In genomic region chr9:77610811-77611210, GRCm38 (mm10) we compare ENCODE assay signal across 14 mouse cellular contexts. TPM values are rescaled to one million over a fixed set of nuclear protein-coding genes. Genes with fewer than 3 reads are reported as not detected.
DNase-seq lines count a peak whose midpoint lies in the region; ATAC-seq and TF ChIP-seq lines count a peak whose summit lies in the region.
"Had no signal": no experiment of that assay in that cellular context is flagged by ENCODE, and none has a peak within 500 bp of the region (broad histone marks: within the 10 kb centered on the region; RNA-seq: fewer than 3 reads in every experiment).

No protein-coding gene starts in this region.

- peak; percentile 69 for TF ChIP-seq CTCF in lung, postnatal 0 days (IDR thresholded peaks at IDR 0.05)

- no peaks in the 10 kb centered on the region for H3K4me1 ChIP-seq in lung, postnatal 0 days (ENCODE audit: insufficient read depth, low read depth, low read length)
- H3K4me1 ChIP-seq: limb, embryonic 15.5 days; stomach, embryonic 15.5 days had no signal

- no peaks in the 10 kb centered on the region for H3K27me3 ChIP-seq in lung, postnatal 0 days (replicated peaks; ENCODE audit: insufficient read depth, low read length)
- H3K27me3 ChIP-seq: limb, embryonic 15.5 days; stomach, embryonic 15.5 days had no signal

- no peak overlapping the region for H3K9ac ChIP-seq in lung, postnatal 0 days (replicated peaks; ENCODE audit: low read depth)
- H3K9ac ChIP-seq: limb, embryonic 15.5 days; stomach, embryonic 15.5 days had no signal

- H3K4me3 ChIP-seq in lung, postnatal 0 days (ENCODE audit: low read depth, low read length) = no peak overlapping the region
- H3K4me3 ChIP-seq: limb, embryonic 15.5 days; stomach, embryonic 15.5 days had no signal

- H3K4me2 ChIP-seq in lung, postnatal 0 days (replicated peaks; ENCODE audit: low read depth, low read length) = no peak overlapping the region
- H3K4me2 ChIP-seq: limb, embryonic 15.5 days; stomach, embryonic 15.5 days had no signal

- no peak for ATAC-seq in lung, postnatal 0 days
- 0 out of 2 replicates have a peak, but pooled peaks have one; percentile 29 for ATAC-seq in megakaryocyte progenitor cell, adult 5-6 weeks (replicated peaks; ENCODE audit: poor library complexity)
- no peak for ATAC-seq in erythroid progenitor cell, adult 5-6 weeks (replicated peaks; ENCODE audit: low FRiP score, poor library complexity, severe bottlenecking)

- H3K9me3 ChIP-seq in lung, postnatal 0 days (ENCODE audit: low read length) = no peaks in the 10 kb centered on the region
- H3K9me3 ChIP-seq: limb, embryonic 15.5 days; stomach, embryonic 15.5 days had no signal

- TF ChIP-seq EP300 in lung, postnatal 0 days (IDR thresholded peaks at IDR 0.05) = no peak

- peak; percentile 46 for DNase-seq in adrenal gland, postnatal 14 days
- DNase-seq in adrenal gland, postnatal 25 days = no peak
- peak; percentile 29 for DNase-seq in heart, postnatal 4 days
- no peak for DNase-seq in heart, adult 9 months (ENCODE audit: low spot score in 2 of 2)
- peak; percentile 31 for DNase-seq in lung, postnatal 0 days (ENCODE audit: low spot score)
- no peak for DNase-seq in lung, postnatal 10 days
- DNase-seq: cerebellum, adult 18-20 months; layer of hippocampus, adult 9-11 months had no signal

- no peak overlapping the region for H3K27ac ChIP-seq in lung, postnatal 0 days (ENCODE audit: low read length)
- H3K27ac ChIP-seq: limb, embryonic 15.5 days; stomach, embryonic 15.5 days had no signal

- H3K36me3 ChIP-seq in lung, postnatal 0 days (ENCODE audit: insufficient read depth, low read length) = no peaks in the 10 kb centered on the region
- H3K36me3 ChIP-seq: limb, embryonic 15.5 days; stomach, embryonic 15.5 days had no signal

RNA-seq across cellular contexts. Expression of gene Klhl31, which starts 25.5 kb away (rescaled TPM):
- total RNA-seq in adrenal gland, postnatal 14 days (2021) = 0.04 TPM in 1 of 2 replicates, not detected in the other
- 0.03 TPM in 1 of 2 replicates, not detected in the other for total RNA-seq in adrenal gland, postnatal 25 days (2021)
- 10 to 100 TPM; 94.8 to 96.7 TPM for total RNA-seq in heart, postnatal 4 days (2021)
- 0.32 and 0.36 TPM in 2 replicates for polyA plus RNA-seq in lung, postnatal 0 days (2015; fragmentation: Nextera tagmentation; extraction: Ambion mirVana)
- not detected in 2 replicates for total RNA-seq in megakaryocyte progenitor cell, adult 5-6 weeks (2015)
- total RNA-seq in megakaryocyte progenitor cell, adult 5-6 weeks (2017) = not detected in 2 replicates
- not detected in 2 replicates for total RNA-seq in erythroid progenitor cell, adult 5-6 weeks (2015; ENCODE audit: low replicate concordance)
- not detected in 2 replicates for total RNA-seq in erythroid progenitor cell, adult 5-6 weeks (2017; ENCODE audit: low replicate concordance)
- total RNA-seq: granulocyte monocyte progenitor cell, adult 5-6 weeks; monocyte, adult 5-6 weeks had no signal

Comparison
In these comparisons a context has a peak if more than half of its experiments do, and no peak if none do; other contexts are left out.
1. DNase-seq: peak in adrenal gland, postnatal 14 days (single experiment), heart, postnatal 4 days (single experiment) and lung, postnatal 0 days (single experiment); none in adrenal gland, postnatal 25 days (single experiment), heart, adult 9 months (0 of 2) and lung, postnatal 10 days (single experiment).
2. RNA of gene Klhl31, which starts 25.5 kb away (total RNA-seq): 94.8 to 96.7 TPM in heart, postnatal 4 days; 0.04 TPM in adrenal gland, postnatal 14 days, 0.03 TPM in adrenal gland, postnatal 25 days, not detected in megakaryocyte progenitor cell, adult 5-6 weeks and not detected in erythroid progenitor cell, adult 5-6 weeks; every median in the first group is over 10 times any median in the second.